Mouse (Mus musculus) embryonic facial prominence, embryonic 13.5 days (tissue): ENCODE data around the gene Clic5. TPM values are rescaled to one million over a fixed set of nuclear protein-coding genes. Genes with fewer than 3 reads are reported as not detected.

Experiments
- ATAC-seq: fragments of 200-750 bp; cut with Nextera tagmentation; 2 replicates; pipeline ENCODE4 v1.8.0; 2017; ENCODE audit warnings: low read depth; ENCODE audit not compliant: insufficient number of reproducible peaks, insufficient read depth, low FRiP score, low TSS enrichment
- H3K27ac ChIP-seq: fragments of 300-500 bp; sonication (generic); 2 replicates; pipeline ENCODE4 v1.5.1; 2015; ENCODE audit warnings: moderate library complexity, mild to moderate bottlenecking, inconsistent platforms
- H3K27me3 ChIP-seq: fragments of 300-500 bp; sonication (generic); 2 replicates; pipeline ENCODE4 v1.6.1; 2015; ENCODE audit warnings: mild to moderate bottlenecking, inconsistent platforms
- H3K36me3 ChIP-seq: fragments of 300-500 bp; sonication (generic); 2 replicates; pipeline ENCODE4 v1.6.1; 2015; ENCODE audit warnings: mild to moderate bottlenecking, inconsistent platforms
- H3K4me1 ChIP-seq: fragments of 300-500 bp; sonication (generic); 2 replicates; pipeline ENCODE4 v1.6.1; 2015; ENCODE audit warnings: inconsistent platforms
- H3K4me2 ChIP-seq: fragments of 300-500 bp; sonication (generic); 2 replicates; pipeline ENCODE4 v1.6.1; 2015; ENCODE audit warnings: moderate library complexity, mild to moderate bottlenecking, inconsistent platforms
- H3K4me3 ChIP-seq: fragments of 300-500 bp; sonication (generic); 2 replicates; pipeline ENCODE4 v1.5.1; 2015; ENCODE audit warnings: mild to moderate bottlenecking, inconsistent platforms
- H3K9ac ChIP-seq: fragments of 300-500 bp; sonication (generic); 2 replicates; pipeline ENCODE4 v1.6.1; 2015; ENCODE audit warnings: mild to moderate bottlenecking, inconsistent platforms
- H3K9me3 ChIP-seq: fragments of 300-500 bp; sonication (generic); 2 replicates; pipeline ENCODE4 v1.6.1; 2016; ENCODE audit warnings: inconsistent platforms
- WGBS: fragments of 180-500 bp; shearing (Covaris S2); methylation state at CpG from one replicate; pipeline ENCODE4 v1.1.7; 2015; ENCODE audit warnings: mixed read lengths; 5-methylcytosine and 5-hydroxymethylcytosine counted together
- polyA plus RNA-seq: library from polyadenylated mRNA; unstranded; fragments of >200 nt; fragmentation: Nextera tagmentation; extraction: Ambion mirVana; gene quantifications from 2 replicates; pipeline ENCODE4 v1.2.1, GENCODE M21; 2015

Gene Clic5
- polyA plus RNA-seq, 1 experiment from 2014 or later = 0.72 TPM

DNA sequence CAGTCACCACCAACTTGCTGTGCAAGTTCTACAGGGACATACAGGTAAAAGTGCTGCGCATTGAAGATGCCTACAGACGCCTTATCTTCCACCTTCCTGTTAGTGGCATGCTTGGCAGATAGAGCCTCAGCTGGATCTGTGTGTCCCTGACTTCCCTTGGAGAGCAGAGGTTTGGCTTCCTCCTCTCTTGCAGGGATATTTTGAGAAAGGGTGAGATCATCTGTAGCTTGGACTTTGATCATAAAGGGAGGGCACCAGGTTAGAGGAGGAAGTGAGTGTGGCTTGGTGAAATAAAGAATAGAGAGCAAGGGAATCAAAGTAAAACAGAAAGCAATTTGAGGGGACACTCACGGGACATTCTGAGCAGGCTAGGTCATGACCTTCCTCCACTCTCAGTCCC, 4.6 kb downstream of the Clic5 start:
- H3K36me3 ChIP-seq = no peaks in the 10 kb centered on the region
- H3K4me1 ChIP-seq = peaks cover 17% of the 10 kb centered on the region
- ATAC-seq = no peak
- H3K27me3 ChIP-seq = peaks cover 38% of the 10 kb centered on the region
- H3K4me2 ChIP-seq = no peak overlapping the region
- H3K9ac ChIP-seq = no peak overlapping the region
- H3K27ac ChIP-seq = no peak overlapping the region
- H3K9me3 ChIP-seq = no peaks in the 10 kb centered on the region
- no peak overlapping the region for H3K4me3 ChIP-seq
- 74% methylated on average over 3 of the region's 3 CpGs for WGBS

DNA sequence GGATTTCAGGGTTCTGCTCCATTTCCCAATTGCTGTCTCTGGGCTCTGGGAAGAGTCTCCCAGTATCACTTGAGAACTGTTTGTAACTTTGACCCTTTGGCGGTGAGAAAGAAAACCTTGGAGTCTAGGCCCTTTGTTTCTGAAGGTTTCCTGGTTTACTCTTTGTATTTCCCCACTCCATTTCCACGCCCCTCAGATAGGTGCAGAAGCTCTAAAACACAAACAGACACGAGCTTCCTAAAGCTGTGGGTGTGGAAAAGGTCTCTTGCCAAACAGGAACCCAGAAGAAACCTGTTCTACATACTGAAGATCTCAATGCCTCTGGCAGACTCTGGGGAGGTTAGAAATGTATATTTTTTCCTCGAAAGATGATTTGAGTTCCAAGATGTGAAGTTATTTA, 10.8 kb downstream of the Clic5 start:
- Histone ChIP-seq H3K27ac (no peak overlapping the region), H3K27me3 (no peaks in the 10 kb centered on the region), H3K4me1 (no peaks in the 10 kb centered on the region), H3K9ac (no peak overlapping the region), H3K9me3 (no peaks in the 10 kb centered on the region), H3K36me3 (no peaks in the 10 kb centered on the region), H3K4me2 (no peak overlapping the region), H3K4me3 (no peak overlapping the region)
- WGBS = 71% methylated on average over 4 of the region's 4 CpGs
- ATAC-seq = no peak

DNA sequence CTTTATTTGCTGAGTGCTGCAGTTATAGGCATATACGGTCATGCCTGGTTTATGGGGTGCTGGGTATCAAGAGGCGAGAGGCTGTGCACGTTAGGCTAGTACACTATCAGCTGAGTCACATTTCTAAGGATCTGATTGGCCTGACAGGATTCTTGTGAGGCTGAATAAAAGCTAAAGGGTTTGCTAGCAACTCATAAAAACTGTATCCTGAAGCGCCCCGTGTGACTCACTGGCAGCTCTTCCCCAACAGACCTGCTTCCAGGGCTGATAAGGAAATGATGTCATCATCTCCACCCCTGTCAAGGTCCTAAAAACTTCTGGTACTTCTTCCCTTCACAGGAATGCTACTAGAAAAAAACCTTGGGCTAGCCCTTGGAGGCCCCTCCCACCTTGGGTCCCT, 14.6 kb downstream of the Clic5 start:
- H3K27me3 ChIP-seq = no peaks in the 10 kb centered on the region
- ATAC-seq = no peak
- H3K27ac ChIP-seq = no peak overlapping the region
- WGBS = 85% methylated on average over 5 of the region's 5 CpGs
- H3K36me3 ChIP-seq = no peaks in the 10 kb centered on the region
- no peak overlapping the region for H3K4me2 ChIP-seq
- no peaks in the 10 kb centered on the region for H3K4me1 ChIP-seq
- no peak overlapping the region for H3K4me3 ChIP-seq
- H3K9me3 ChIP-seq = no peaks in the 10 kb centered on the region
- no peak overlapping the region for H3K9ac ChIP-seq

DNA sequence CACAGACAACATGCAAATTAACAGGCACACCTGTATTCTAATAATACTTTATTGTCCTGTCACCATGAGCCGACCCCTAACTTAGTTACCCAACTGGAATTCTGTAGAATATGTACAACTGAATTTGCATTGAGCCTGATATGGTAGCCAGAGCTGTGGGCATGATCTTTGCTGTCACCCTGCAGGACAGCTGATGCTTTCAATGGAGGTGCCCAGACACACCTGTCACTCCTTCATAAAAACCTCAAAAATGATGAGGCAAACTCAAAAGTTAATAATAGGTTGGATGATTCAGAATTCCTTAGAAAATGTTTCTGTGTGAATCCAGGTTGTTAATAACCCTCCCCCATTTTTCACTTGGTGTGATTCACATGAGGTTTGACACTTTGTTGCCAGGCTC, 16.4 kb downstream of the Clic5 start:
- H3K36me3 ChIP-seq = no peaks in the 10 kb centered on the region
- no peak overlapping the region for H3K9ac ChIP-seq
- no peak overlapping the region for H3K4me3 ChIP-seq
- no peak overlapping the region for H3K4me2 ChIP-seq
- H3K27me3 ChIP-seq = no peaks in the 10 kb centered on the region
- H3K27ac ChIP-seq = no peak overlapping the region
- no peaks in the 10 kb centered on the region for H3K4me1 ChIP-seq
- no peak for ATAC-seq
- WGBS = 87% methylated on average over 1 of the region's 1 CpGs
- no peaks in the 10 kb centered on the region; the same call in 1 of the 2 replicates for H3K9me3 ChIP-seq

DNA sequence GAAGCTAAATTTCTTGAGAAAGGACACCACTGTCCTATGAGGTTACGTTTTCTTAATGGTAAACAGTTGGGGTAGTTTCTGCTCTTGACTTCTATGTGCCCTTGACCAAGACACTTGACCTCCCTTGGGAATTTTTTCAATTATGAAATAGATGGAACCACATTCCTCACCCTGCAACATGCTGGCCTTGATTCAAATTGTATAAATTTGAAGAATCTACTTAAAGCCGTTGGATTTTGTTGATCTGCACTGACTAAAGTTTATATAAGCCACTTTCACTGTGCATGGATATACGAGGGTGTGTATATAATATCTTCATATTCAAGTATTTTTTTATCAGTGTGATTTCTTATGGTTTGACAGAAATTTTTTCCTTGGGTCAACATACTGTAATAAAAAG, 17.2 kb downstream of the Clic5 start:
- no peaks in the 10 kb centered on the region for H3K27me3 ChIP-seq
- no peaks in the 10 kb centered on the region for H3K4me1 ChIP-seq
- no peaks in the 10 kb centered on the region for H3K36me3 ChIP-seq
- H3K9me3 ChIP-seq = no peaks in the 10 kb centered on the region; the same call in 1 of the 2 replicates
- H3K9ac ChIP-seq = no peak overlapping the region
- H3K4me3 ChIP-seq = no peak overlapping the region
- 68% methylated on average over 3 of the region's 3 CpGs for WGBS
- ATAC-seq = no peak
- no peak overlapping the region for H3K4me2 ChIP-seq
- no peak overlapping the region for H3K27ac ChIP-seq

DNA sequence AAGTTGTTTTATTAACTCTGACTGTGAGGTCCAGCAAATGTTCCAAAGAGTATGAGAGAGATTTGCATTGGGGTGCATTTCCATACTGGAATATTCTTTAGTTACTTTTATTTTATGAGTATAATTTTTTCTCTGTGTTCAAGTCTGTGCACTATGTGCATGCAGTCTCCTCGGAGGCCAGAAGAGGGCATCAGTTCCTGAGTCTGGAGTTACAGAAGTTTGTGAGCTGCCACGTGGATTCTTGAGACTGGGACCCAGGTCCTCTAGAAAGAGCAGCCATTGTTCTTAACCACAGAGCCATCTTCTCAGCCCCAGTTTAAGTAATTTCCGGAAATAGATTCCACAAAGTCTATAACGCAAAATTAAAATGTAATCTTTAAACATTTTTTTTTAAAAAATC, 20.5 kb downstream of the Clic5 start:
- Histone ChIP-seq H3K9ac (no peak overlapping the region), H3K4me2 (no peak overlapping the region), H3K4me1 (no peaks in the 10 kb centered on the region), H3K9me3 (no peaks in the 10 kb centered on the region; the same call in 1 of the 2 replicates), H3K4me3 (no peak overlapping the region), H3K36me3 (no peaks in the 10 kb centered on the region), H3K27ac (no peak overlapping the region), H3K27me3 (no peaks in the 10 kb centered on the region)
- 82% methylated on average over 4 of the region's 4 CpGs for WGBS
- ATAC-seq = no peak

DNA sequence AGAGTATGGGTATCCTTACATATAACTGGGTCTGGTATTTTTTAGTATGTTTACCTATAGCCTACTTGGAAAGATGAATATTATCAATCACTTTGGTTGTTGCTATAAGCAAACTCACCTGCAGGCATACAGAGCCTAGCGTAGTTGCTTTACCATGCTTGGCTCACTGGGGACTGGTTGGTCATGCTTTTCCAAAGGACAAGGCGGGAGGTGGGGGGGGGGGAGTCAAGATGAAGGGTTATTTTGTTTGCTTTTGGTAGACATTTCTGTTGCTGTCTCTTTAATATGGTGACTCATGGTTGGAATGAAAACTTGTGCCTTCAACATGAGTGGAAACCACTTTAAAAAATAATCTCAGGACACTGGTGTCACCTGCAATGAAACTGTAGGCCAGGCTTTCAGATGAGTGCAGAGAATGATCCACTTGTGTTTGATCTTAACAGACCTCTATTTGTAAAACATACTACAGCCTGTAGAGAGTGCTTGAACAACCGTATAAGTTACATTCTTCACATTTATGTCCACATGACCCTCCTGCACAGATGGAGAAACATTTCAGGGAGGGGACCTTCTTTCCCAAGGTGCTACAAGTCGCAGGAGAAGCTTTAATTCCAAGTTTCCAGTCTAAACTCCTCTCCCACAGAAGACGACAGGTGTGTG, 24.7 kb downstream of the Clic5 start:
- Histone ChIP-seq H3K9ac (no peak overlapping the region), H3K4me3 (no peak overlapping the region), H3K27me3 (no peaks in the 10 kb centered on the region), H3K36me3 (no peaks in the 10 kb centered on the region), H3K4me2 (no peak overlapping the region), H3K4me1 (no peaks in the 10 kb centered on the region), H3K9me3 (no peaks in the 10 kb centered on the region; the same call in 1 of the 2 replicates), H3K27ac (no peak overlapping the region)
- no peak for ATAC-seq
- WGBS = 82% methylated on average over 5 of the region's 5 CpGs

DNA sequence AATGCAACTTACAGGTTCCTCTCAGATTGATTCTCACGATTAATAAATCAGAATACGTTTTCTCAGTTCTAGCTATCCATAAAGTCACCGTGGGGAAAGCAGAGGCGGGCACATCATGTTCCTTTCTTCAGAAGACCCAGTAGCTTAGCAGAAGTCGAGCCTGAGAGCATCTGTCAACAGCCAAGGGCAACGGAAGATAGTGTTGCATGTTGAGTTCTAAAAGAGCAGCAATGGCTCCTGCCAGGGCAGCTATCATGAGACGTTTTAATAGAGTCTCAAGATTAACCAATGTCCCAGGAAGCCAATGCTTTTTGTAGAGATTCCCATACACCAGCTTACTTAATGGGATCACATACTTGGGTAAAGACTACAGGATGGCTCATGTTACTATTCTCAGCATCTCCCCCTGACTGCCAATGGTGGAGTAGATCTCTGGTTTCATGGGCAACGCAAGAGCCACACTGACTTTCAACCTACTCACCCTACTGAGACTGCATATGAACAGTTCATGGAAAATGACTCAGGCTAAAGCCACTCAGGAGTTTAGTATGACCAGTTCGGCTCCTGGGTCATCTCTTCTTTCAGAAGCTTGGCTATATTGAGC, 26.9 kb downstream of the Clic5 start:
- WGBS = 86% methylated on average over 9 of the region's 9 CpGs
- H3K27me3 ChIP-seq = no peaks in the 10 kb centered on the region
- H3K9ac ChIP-seq = no peak overlapping the region
- H3K36me3 ChIP-seq = no peaks in the 10 kb centered on the region
- H3K4me3 ChIP-seq = no peak overlapping the region
- no peaks in the 10 kb centered on the region for H3K4me1 ChIP-seq
- no peak overlapping the region for H3K27ac ChIP-seq
- H3K9me3 ChIP-seq = no peaks in the 10 kb centered on the region
- no peak for ATAC-seq
- H3K4me2 ChIP-seq = no peak overlapping the region

DNA sequence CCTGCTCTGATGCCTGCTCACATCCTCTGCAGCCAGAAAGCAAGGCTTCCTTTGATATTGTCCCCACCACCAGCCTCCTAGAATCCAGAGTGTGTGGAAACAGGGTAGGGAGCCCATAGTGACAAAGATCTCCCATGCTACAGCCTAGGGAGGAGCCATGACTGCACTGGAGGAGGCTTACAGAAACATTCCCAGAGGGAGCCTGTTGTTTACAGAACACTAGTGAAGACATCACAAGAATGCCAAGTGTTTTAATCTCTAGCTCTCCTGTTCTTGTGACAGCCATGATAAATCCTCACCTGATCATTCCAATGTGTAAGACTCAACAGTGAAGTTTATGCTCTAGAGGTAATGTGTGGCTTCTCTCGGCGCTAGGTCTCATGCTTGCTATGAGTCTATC, 28.8 kb downstream of the Clic5 start:
- Histone ChIP-seq H3K27ac (no peak overlapping the region), H3K4me1 (no peaks in the 10 kb centered on the region), H3K4me3 (no peak overlapping the region), H3K9ac (no peak overlapping the region), H3K4me2 (no peak overlapping the region), H3K36me3 (no peaks in the 10 kb centered on the region), H3K9me3 (no peaks in the 10 kb centered on the region), H3K27me3 (no peaks in the 10 kb centered on the region)
- ATAC-seq = no peak
- 83% methylated on average over 2 of the region's 2 CpGs for WGBS

DNA sequence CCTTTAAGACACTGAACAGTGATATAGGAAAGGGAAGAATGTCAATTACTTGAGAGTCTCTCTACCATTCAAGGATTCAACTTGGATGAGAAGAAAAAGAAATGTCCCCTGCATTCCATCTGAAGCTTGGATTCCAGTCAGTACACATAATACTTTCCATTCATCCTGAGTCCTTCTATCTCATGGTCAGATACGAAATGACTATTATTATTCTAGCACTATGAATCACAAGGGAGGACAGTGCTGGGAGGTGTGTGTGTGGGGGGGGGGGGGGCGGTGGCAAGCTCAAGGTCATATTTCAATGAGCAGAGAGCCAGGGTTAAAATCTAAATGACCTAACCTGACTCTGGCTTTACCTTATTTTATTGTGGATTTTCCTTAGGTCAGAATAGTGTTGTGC, 31.6 kb downstream of the Clic5 start:
- H3K27ac ChIP-seq = no peak overlapping the region
- 85% methylated on average over 2 of the region's 2 CpGs for WGBS
- H3K9me3 ChIP-seq = no peaks in the 10 kb centered on the region
- no peak for ATAC-seq
- H3K4me2 ChIP-seq = no peak overlapping the region
- H3K4me3 ChIP-seq = no peak overlapping the region
- H3K4me1 ChIP-seq = no peaks in the 10 kb centered on the region
- H3K9ac ChIP-seq = no peak overlapping the region
- H3K36me3 ChIP-seq = no peaks in the 10 kb centered on the region
- H3K27me3 ChIP-seq = no peaks in the 10 kb centered on the region

DNA sequence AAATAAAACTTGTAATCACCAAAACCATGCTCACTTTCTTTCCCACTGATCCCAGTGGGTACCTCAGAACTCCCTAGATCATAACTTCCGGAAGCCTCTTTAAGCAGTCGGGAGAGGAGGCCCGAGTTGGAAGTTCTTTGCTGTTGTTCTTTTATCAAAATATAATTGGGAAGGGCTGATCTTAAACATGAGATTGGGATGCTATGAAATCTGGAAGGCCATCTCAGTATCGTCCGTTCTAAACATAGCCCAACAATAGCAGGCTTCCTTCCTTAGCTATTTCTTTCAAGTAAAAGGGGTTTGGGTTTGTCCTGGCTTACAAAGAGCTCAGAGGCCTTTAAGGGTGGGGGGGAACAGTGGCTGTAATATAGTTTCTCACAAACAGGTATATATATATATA, 40.0 kb downstream of the Clic5 start:
- no peaks in the 10 kb centered on the region for H3K9me3 ChIP-seq
- H3K27ac ChIP-seq = no peak overlapping the region
- H3K27me3 ChIP-seq = no peaks in the 10 kb centered on the region
- no peak overlapping the region for H3K9ac ChIP-seq
- H3K4me2 ChIP-seq = no peak overlapping the region
- no peaks in the 10 kb centered on the region for H3K36me3 ChIP-seq
- 93% methylated on average over 5 of the region's 5 CpGs for WGBS
- no peak overlapping the region for H3K4me3 ChIP-seq
- no peaks in the 10 kb centered on the region for H3K4me1 ChIP-seq
- ATAC-seq = no peak

DNA sequence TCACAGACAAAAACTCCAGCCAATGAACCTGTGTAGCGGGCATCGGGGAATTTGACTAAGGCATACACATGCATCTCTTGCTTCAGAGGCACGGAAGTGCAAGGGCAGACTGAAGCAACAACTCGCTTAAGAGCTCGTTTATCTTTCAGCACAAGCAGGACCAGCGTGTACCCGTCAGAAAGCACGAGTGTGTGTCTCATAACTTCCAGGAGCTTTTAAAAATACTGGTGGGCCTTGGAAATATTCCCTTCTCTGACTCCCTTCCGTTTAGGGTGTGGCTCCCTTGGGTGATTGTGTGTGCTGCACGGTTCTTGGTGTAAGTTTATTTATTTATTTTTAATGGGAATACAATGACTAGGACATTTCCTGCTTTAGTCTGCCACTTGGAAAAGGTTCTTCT, 41.7 kb downstream of the Clic5 start:
- 77% methylated on average over 10 of the region's 10 CpGs for WGBS
- H3K9ac ChIP-seq = no peak overlapping the region

More for the DNA sequence above, 41.7 kb downstream of the Clic5 start:
- no peak overlapping the region for H3K4me2 ChIP-seq
- H3K4me3 ChIP-seq = no peak overlapping the region
- no peaks in the 10 kb centered on the region for H3K36me3 ChIP-seq
- H3K27ac ChIP-seq = no peak overlapping the region
- H3K4me1 ChIP-seq = no peaks in the 10 kb centered on the region
- ATAC-seq = no peak
- H3K9me3 ChIP-seq = no peaks in the 10 kb centered on the region
- H3K27me3 ChIP-seq = no peaks in the 10 kb centered on the region
